Mouse (Mus musculus) hindbrain, embryonic 10.5 days (tissue): ENCODE measurements around the gene Cdk2ap1. TPM values are rescaled to one million over a fixed set of nuclear protein-coding genes. Genes with fewer than 3 reads are reported as not detected.
"Not testable (repeated sequence)": the region's sequence is repeated elsewhere in the genome, so short reads cannot be mapped to it uniquely, and the experiment has no call there.

ENCODE experiments used
- DNase-seq: peaks from one replicate; pipeline ENCODE4 v3.0.0-alpha.2; 2017; ENCODE audit warnings: low spot score
- H3K27ac ChIP-seq: fragments of 300-500 bp; sonication (generic); 2 replicates; pipeline ENCODE4 v1.5.1; 2016; ENCODE audit warnings: mild to moderate bottlenecking, moderate library complexity
- H3K27me3 ChIP-seq: fragments of 300-500 bp; sonication (generic); 2 replicates; pipeline ENCODE4 v1.6.1; 2016; ENCODE audit warnings: mild to moderate bottlenecking; ENCODE audit not compliant: poor library complexity, insufficient read depth, severe bottlenecking
- H3K36me3 ChIP-seq: fragments of 300-500 bp; sonication (generic); 2 replicates; pipeline ENCODE4 v1.6.1; 2016; ENCODE audit warnings: mild to moderate bottlenecking, moderate library complexity
- H3K4me1 ChIP-seq: fragments of 300-500 bp; sonication (generic); replicated peaks from 2 replicates; pipeline ENCODE4 v1.6.1; 2016; ENCODE audit warnings: mild to moderate bottlenecking
- H3K4me3 ChIP-seq: fragments of 300-500 bp; sonication (generic); 2 replicates; pipeline ENCODE4 v1.5.1; 2016; ENCODE audit warnings: mild to moderate bottlenecking, moderate library complexity
- H3K9me3 ChIP-seq: fragments of 300-500 bp; sonication (generic); 2 replicates; pipeline ENCODE4 v1.6.1; 2016; ENCODE audit warnings: mild to moderate bottlenecking, moderate library complexity
- WGBS: fragments of 180-500 bp; shearing (Covaris S2); methylation state at CpG from one replicate; pipeline ENCODE4 v1.1.7; 2016; 5-methylcytosine and 5-hydroxymethylcytosine counted together
- polyA plus RNA-seq: library from polyadenylated mRNA; unstranded; fragments of >200 nt; fragmentation: Nextera tagmentation; extraction: Ambion mirVana; gene quantifications from 2 replicates; pipeline ENCODE4 v1.2.1, GENCODE M21; 2016

Cdk2ap1 gene
- polyA plus RNA-seq, result 71.2 and 95.2 TPM in 2 replicates

- H3K36me3 ChIP-seq, H3K4me1 ChIP-seq, H3K27me3 ChIP-seq, H3K4me3 ChIP-seq, H3K27ac ChIP-seq, H3K9me3 ChIP-seq, DNase-seq: not testable (repeated sequence)
- 92% methylated on average over 5 of the region's 5 CpGs for WGBS
Measured at GRCm38 (mm10) chr5:124362982-124363381, at the start of gene Cdk2ap1. Gene Cdk2ap1 (minus strand): TSS chr5:124363082.

DNA sequence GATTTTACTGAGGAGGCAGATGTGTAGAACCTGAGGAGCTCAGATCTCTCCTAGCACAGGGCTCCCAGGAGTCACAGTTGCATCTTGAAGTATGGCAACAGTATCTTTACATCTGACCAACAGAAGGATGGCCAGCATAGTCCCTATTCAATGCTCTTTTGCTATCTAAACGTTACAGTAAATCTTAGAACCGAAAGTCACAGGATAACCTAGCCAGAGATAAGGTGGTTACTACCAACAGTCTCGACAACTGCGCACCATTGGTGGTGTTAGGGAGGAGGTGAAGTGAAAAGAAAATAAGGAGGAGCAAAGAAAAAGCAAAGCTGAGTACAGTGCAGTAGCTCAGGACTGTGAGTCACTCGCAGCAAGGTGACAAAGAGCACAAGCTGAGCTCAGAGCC, 49.3 kb upstream of the Cdk2ap1 start:
- H3K9me3 ChIP-seq, result no peaks in the 10 kb centered on the region
- no peak for DNase-seq
- H3K27me3 ChIP-seq, result no peaks in the 10 kb centered on the region
- peaks cover 79% of the 10 kb centered on the region for H3K36me3 ChIP-seq
- WGBS, result 93% methylated on average over 5 of the region's 5 CpGs
- H3K27ac ChIP-seq, result no peak overlapping the region
- H3K4me1 ChIP-seq, result no peaks in the 10 kb centered on the region
- no peak overlapping the region for H3K4me3 ChIP-seq

DNA sequence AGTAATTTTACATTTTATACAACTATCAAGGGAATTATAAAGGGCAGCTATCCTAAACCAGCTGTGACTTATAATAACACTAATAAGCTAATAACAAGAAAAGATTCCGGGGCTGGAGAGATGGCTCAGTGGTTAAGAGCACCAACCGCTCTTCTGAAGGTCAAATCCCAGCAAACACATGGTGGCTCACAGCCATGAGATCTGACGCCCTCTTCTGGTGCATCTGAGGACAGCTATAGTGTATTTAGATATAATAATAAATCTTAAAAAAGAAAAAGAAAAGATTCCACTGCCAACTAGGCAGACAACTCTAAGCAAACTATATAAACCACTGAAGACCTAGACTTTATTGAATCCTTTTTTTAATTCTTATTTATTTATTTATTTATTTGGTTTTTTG, 47.9 kb upstream of the Cdk2ap1 start:
- 85% methylated on average over 3 of the region's 3 CpGs for WGBS
- H3K27me3 ChIP-seq, result no peaks in the 10 kb centered on the region
- H3K4me3 ChIP-seq, result no peak overlapping the region
- no peak overlapping the region for H3K27ac ChIP-seq
- H3K9me3 ChIP-seq, result no peaks in the 10 kb centered on the region
- peaks cover 93% of the 10 kb centered on the region for H3K36me3 ChIP-seq
- DNase-seq, result no peak
- H3K4me1 ChIP-seq, result no peaks in the 10 kb centered on the region

GRCm38 (mm10) chr5:124393726-124394125, 30.8 kb upstream of the Cdk2ap1 start:
- DNase-seq, result no peak
- no peak overlapping the region for H3K4me3 ChIP-seq
- WGBS, result 93% methylated on average over 7 of the region's 7 CpGs
- no peak overlapping the region for H3K27ac ChIP-seq
- H3K9me3 ChIP-seq, result no peaks in the 10 kb centered on the region
- H3K4me1 ChIP-seq, result no peaks in the 10 kb centered on the region
- H3K36me3 ChIP-seq, result peaks cover 100% of the 10 kb centered on the region
- no peaks in the 10 kb centered on the region for H3K27me3 ChIP-seq

DNA sequence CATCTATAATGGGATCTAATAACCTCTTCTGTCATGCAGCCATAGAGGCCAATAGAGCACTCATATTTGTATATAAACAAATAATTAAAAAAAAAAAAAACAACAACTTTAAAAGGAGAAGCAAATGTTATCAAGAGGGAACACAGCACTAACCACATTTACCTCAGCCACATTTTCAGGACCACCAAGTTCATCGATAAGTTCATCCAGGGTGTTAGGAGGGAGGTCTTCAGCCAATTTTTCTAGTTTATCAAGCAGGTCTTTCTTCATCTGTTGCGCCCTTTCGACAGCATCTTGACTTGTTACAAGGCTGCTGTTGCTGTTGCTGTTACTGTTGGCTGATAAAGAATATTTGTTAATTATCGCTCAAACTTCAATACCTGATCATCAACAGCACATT, 29.5 kb upstream of the Cdk2ap1 start:
- 97% methylated on average over 4 of the region's 4 CpGs for WGBS
- no peak overlapping the region for H3K4me3 ChIP-seq
- no peaks in the 10 kb centered on the region for H3K9me3 ChIP-seq
- H3K27ac ChIP-seq, result no peak overlapping the region
- no peaks in the 10 kb centered on the region for H3K4me1 ChIP-seq
- no peaks in the 10 kb centered on the region for H3K27me3 ChIP-seq
- DNase-seq, result no peak
- peaks cover 100% of the 10 kb centered on the region for H3K36me3 ChIP-seq

GRCm38 (mm10) chr5:124387932-124388331, 25.1 kb upstream of the Cdk2ap1 start:
- Histone ChIP-seq H3K4me3 (no peak overlapping the region), H3K27me3 (no peaks in the 10 kb centered on the region), H3K9me3 (no peaks in the 10 kb centered on the region), H3K27ac (no peak overlapping the region), H3K36me3 (peaks cover 98% of the 10 kb centered on the region), H3K4me1 (no peaks in the 10 kb centered on the region)
- 86% methylated on average over 5 of the region's 5 CpGs for WGBS
- no peak for DNase-seq

DNA sequence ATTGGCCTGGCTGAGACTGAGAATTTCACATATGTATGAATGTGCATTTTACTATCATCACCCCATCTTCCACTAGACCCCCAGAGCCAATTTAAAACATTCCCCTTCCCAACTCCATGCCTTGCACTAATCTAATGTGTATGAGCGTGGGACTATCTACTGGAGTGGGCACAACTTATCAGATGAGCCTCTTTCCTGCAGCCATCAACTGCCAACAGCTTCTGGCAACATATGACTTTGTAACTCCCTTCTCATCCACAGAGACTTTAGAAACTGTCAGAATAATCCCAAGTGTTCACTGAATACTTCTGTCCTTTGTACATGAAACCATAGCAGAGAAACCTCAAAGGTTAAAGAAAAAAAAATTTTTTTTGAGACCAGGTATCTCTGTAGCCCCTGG, 17.2 kb upstream of the Cdk2ap1 start:
- Histone ChIP-seq H3K27me3 (no peaks in the 10 kb centered on the region), H3K4me3 (no peak overlapping the region), H3K9me3 (no peaks in the 10 kb centered on the region), H3K36me3 (peaks cover 98% of the 10 kb centered on the region), H3K4me1 (no peaks in the 10 kb centered on the region), H3K27ac (no peak overlapping the region)
- WGBS, result 94% methylated on average over 1 of the region's 1 CpGs
- no peak for DNase-seq

DNA sequence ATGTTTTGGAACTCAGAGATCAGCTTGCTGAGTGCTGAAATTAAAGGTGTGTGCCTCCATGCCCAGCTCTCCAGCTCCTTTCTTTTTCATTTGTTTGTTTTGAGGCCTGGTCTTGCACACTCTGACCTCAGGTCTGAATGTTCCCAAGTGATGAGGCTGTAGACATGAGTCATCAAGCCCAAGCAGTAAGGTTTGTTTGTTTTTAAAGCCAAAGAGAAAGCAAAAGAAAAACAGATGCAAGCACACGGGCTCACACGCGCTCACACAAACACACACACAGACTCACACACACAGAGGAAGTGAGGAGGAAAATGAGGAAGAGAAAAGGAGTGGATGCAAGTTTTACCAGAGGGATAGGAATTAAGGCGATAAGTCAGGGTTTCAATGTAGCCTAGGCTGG, 14.3 kb upstream of the Cdk2ap1 start:
- DNase-seq, result no peak
- Histone ChIP-seq H3K4me3 (no peak overlapping the region), H3K27ac (no peak overlapping the region), H3K27me3 (no peaks in the 10 kb centered on the region), H3K4me1 (no peaks in the 10 kb centered on the region), H3K9me3 (no peaks in the 10 kb centered on the region), H3K36me3 (peaks cover 98% of the 10 kb centered on the region)
- WGBS, result 96% methylated on average over 4 of the region's 4 CpGs

- H3K9me3 ChIP-seq, result no peaks in the 10 kb centered on the region
- no peak overlapping the region for H3K4me3 ChIP-seq
- no peak for DNase-seq
- H3K27ac ChIP-seq, result no peak overlapping the region
- H3K4me1 ChIP-seq, result no peaks in the 10 kb centered on the region
- WGBS, result 96% methylated on average over 1 of the region's 1 CpGs
- H3K36me3 ChIP-seq, result peaks cover 98% of the 10 kb centered on the region
- H3K27me3 ChIP-seq, result no peaks in the 10 kb centered on the region
Measured at GRCm38 (mm10) chr5:124376401-124376800, 13.5 kb upstream of the Cdk2ap1 start.

DNA sequence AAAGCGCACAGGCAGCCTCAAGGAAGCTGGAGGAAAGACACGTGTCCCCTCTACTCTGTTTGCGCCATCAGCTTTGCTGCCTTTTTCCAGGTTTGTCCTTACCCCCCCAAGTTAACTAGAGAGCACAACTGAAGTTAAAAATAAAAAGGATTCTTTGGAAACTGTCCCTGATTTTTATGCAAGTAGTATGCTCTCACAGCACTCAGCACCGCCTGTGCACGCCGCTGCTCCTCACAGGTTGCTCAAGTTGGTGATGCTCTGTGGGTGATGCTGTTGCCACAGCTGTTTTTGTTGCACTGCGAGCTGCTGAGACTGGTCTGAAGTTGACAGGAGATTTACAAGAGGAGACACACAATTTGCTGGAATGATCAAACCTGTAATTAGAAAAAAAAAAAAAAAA, 11.4 kb upstream of the Cdk2ap1 start:
- Histone ChIP-seq H3K27ac (no peak overlapping the region), H3K4me1 (no peaks in the 10 kb centered on the region), H3K27me3 (no peaks in the 10 kb centered on the region), H3K36me3 (peaks cover 98% of the 10 kb centered on the region), H3K9me3 (no peaks in the 10 kb centered on the region), H3K4me3 (no peak overlapping the region)
- DNase-seq, result no peak
- 97% methylated on average over 7 of the region's 7 CpGs for WGBS

DNA sequence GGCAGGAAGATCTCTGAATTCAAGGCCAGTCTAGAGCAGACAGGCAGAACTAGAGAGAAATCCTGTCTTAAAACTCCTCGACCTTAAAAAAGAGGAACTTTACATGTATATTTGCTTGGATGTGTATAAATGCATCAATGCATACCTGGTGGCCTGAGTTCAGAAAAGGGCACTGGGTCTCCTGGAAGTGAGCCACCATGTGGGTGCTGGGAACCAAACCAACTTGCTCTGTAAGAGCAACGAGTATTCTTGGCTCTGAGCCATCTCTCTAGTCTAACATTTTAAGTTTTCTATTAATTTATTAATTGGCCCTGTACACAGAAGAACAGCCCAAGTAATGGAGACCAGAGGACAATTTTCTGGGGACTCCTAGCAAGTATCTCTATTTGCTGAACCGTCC, 3.8 kb upstream of the Cdk2ap1 start:
- Histone ChIP-seq H3K9me3 (no peaks in the 10 kb centered on the region), H3K36me3 (peaks cover 42% of the 10 kb centered on the region), H3K4me1 (no peaks in the 10 kb centered on the region; the same call in 1 of the 2 replicates), H3K27ac (no peak overlapping the region), H3K27me3 (no peaks in the 10 kb centered on the region), H3K4me3 (no peak overlapping the region)
- whole genome bisulfite sequencing, result 89% methylated on average over 3 of the region's 3 CpGs
- no peak for DNase-seq

DNA sequence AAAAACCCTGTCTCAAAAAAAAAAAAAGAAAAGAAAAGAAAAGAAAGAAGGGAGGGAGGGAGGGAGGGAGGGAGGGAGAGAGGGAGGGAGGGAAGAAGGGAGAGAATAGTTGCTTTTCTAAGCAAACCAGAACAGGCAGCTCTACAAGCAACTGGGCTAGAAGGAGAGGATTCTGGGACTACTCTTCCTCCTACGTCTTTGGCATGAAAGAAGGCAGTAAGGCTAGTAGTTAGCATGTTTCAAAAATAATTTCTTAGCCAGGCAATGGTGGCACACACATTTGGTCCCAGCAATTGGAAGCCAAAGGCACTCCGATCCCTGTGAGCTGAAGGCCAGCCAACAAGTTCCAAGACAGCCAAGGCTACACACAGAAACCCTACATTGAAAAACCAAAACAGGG, 2.9 kb upstream of the Cdk2ap1 start:
- Histone ChIP-seq H3K36me3 (peaks cover 33% of the 10 kb centered on the region), H3K27me3 (no peaks in the 10 kb centered on the region), H3K27ac (no peak overlapping the region), H3K4me1 (no peaks in the 10 kb centered on the region; the same call in 1 of the 2 replicates), H3K9me3 (no peaks in the 10 kb centered on the region), H3K4me3 (no peak overlapping the region)
- DNase-seq, result no peak
- 88% methylated on average over 2 of the region's 2 CpGs for WGBS

DNA sequence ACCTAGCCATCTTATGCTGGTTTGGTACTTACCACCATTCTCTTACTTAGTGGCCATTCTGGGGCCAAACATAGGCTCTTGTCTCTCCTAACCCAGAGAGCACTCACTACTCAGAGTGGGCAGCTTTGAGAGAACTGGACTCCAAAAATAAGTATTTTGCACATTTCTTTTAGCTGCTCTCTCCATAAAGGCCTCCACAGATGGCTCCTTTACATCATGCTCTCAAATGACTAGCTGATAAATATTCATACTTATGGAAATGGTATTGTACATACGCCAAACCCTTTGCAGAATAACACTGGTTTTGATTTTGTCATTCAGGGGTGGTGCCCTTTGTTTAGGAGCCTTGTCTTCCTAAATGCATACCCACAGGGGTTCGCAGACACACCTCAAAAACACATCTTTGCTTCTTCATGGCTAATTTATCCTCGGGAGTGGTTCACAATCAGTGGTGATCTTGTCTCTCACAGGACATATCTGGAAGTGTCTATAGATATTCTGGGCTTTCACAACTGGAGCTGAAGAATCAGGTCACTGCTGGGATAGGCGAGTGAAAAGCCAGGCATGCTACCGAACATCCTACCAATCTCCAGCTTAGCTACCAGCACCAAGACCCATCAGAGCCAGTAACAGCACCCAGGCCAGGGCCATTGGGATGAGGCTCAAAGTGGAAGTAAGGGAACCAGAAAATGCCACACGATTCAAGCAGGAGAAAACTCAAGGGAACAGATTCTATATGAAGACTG, 1.5 kb upstream of the Cdk2ap1 start:
- 86% methylated on average over 6 of the region's 6 CpGs for WGBS
- Histone ChIP-seq H3K27me3 (no peaks in the 10 kb centered on the region), H3K4me3 (no peak overlapping the region), H3K9me3 (no peaks in the 10 kb centered on the region), H3K4me1 (no peaks in the 10 kb centered on the region; the same call in 1 of the 2 replicates), H3K36me3 (peaks cover 19% of the 10 kb centered on the region), H3K27ac (no peak overlapping the region)
- DNase-seq, result no peak

DNA sequence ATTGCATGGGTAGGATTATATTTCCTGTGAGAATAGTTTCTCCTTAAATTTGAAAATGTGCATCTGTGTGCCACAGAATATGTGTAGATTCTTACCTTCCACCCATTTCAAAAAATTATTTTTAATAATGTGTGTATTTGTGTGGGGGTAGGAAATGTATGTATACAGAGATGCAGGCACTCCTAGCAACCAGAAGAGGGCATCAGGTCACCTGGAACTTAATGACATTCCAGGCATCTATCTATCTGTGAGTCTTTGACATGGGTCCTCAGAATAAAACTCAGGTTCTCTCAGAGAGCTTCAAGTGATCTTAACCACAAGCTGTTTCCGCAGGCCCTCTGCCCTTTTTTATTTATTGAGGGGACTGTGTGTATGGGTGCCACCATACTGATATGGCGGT, 3.2 kb downstream of the Cdk2ap1 start:
- H3K4me3 ChIP-seq, result no peak overlapping the region
- no peak overlapping the region for H3K27ac ChIP-seq
- no peaks in the 10 kb centered on the region for H3K9me3 ChIP-seq
- 83% methylated on average over 2 of the region's 2 CpGs for WGBS
- no peak for DNase-seq
- no peaks in the 10 kb centered on the region for H3K36me3 ChIP-seq
- H3K4me1 ChIP-seq, result peaks cover 5% of the 10 kb centered on the region
- H3K27me3 ChIP-seq, result no peaks in the 10 kb centered on the region
